Mouse (Mus musculus) hematopoietic multipotent progenitor cell, adult 10-12 weeks (in vitro differentiated cells): ENCODE results near the gene Krtap1-3. TPM values are rescaled to one million over a fixed set of nuclear protein-coding genes. Genes with fewer than 3 reads are reported as not detected.

ENCODE experiments used
- polyA plus RNA-seq: library from polyadenylated mRNA; stranded (reverse); fragments of >175 nt; gene quantifications from 2 replicates; pipeline ENCODE4 v1.2.3, GENCODE M21; 2012; ENCODE audit warnings: low replicate concordance

The Krtap1-3 gene
- polyA plus RNA-seq = not detected in 2 replicates

DNA sequence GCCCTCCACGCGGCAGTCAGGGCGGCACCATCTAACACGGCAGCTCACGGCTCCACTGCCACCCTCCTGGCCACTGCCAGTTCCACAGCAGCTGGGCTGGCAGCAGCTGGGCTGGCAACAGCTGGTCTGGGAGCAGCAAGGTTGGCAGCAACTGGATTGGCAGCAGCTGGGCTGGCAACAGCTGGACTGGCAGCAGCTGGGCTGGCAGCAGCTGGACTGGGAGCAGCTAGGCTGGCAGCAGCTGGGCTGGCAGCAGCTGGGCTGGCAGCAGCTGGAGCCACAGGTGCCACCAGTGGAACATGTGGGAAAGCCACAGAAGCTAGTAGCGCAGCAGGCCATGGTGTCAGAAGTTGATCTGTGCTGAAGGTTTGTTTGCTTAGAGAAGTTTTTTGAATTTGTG lies at the start of gene Krtap1-3:
Gene Krtap1-3, minus strand, starts transcription at position 359 of the 400 bp plus-strand sequence.

DNA sequence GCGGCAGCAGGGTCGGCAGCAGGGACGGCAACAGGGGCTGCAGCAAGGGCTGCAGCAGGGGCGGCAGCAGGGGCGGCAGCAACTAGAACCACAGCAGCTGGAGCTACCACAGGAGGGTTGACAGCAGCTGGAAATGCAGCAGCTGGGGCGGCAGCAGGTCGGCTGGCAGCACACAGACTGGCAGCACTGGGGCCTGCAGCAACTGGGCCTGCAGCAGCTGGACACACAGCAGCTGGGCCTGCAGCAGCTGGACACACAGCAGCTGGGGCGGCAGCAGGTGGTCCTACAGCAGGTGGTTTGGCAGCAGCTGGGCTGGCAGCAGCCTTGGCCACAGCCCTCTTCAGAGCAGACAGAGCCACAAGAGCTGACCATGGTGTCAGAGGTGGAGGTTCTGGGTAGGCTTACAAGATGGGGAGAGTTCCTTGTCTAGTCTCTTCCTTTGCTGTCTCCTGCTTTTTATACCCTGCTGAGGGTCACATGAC lies 43.6 kb upstream of the Krtap1-3 start, which contains the start of gene Krtap4-2:
Gene Krtap4-2, minus strand, starts transcription at position 432 of the 482 bp plus-strand sequence.

DNA sequence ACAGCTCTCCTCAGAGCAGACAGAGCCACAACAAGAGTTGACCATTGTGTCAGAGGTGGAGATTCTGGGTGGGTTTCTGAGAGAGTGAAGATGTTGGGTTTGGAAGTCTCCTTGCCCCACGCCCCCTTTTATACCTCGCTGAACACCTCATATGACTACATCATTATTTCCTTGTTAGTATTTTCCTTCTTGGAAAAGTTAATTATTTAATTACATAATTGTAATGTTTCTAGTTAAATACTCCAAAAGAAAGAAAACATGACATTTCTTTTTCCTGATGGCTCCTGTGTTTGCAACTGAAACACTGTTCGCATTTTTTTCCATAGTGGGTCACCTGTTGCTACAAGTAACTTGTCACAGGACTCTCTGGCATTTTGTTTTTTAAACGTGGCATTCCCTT lies 37.0 kb upstream of the Krtap1-3 start, which contains the start of gene Krtap4-1:
Gene Krtap4-1, minus strand, starts transcription at position 101 of the 400 bp plus-strand sequence.

DNA sequence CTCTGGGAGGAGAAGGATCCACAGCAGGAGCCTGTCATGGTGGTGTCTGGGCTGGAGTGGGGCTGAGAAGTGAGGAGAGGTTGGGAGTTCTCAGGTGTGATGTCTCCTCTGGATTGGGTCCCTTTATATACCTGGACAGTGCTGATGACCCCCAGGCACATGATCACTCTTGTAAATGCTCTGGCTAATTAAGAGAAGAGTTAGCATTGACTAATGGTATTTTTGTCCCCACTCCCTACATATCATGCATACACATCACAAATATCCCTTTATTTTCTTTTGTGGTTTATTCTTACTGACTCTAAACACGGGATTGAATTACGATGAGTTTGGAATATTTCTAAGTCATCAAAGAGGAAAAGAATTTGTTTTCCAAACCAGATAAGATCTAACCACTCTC lies 29.2 kb upstream of the Krtap1-3 start, which contains the start of gene Gm11562:
Gene Gm11562, minus strand, starts transcription at position 101 of the 400 bp plus-strand sequence.

DNA sequence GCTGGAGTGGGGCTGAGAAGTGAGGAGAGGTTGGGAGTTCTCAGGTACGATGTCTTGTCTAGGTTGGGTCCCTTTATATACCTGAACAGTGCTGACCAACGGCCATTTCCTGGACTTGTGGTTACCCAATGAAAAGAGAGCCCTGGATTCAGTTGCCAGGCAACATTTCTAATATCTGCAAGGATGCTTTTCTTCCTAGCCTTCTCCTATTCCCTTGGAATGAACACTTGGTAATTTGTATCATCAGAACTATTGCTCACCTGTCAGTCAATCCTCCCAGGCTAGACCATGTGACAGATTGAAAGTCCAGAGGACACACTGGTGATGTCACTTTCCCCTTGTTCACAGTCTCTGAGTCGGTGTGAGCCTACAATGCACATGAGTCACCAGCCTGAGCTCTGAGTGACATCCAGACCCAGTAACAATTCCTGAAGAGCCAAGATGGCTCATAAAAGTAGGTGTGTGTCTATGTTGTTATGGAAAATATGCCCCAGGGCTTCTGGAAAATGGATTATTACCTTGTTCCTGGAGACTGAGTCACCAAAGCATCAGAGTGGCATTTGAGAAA lies 23.7 kb upstream of the Krtap1-3 start, which contains the start of gene Krtap2-4:
Gene Krtap2-4, minus strand, starts transcription at position 51 of the 568 bp plus-strand sequence.

DNA sequence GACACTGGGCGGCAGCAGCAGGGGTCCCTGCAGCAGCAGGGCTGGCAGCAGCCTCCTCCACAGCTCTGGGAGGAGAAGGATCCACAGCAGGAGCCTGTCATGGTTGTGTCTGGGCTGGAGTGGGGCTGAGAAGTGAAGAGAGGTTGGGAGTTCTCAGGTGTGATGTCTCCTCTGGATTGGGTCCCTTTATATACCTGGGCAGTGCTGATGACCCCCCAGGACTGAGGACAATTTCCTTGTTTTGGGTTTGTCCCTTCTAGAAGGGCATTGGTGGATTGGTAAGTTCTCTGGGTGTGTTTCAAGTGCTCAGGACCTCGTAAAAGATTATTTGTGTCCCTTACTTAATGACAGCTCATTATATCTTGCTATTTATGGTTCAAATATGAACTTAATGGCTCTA lies 18.9 kb upstream of the Krtap1-3 start, which contains the start of gene Gm11937:
Gene Gm11937, minus strand, starts transcription at position 101 of the 400 bp plus-strand sequence.

GRCm38 (mm10) chr11:99603208-99603607 lies 12.1 kb upstream of the Krtap1-3 start, which contains the start of gene Gm11938:
Gene Gm11938, minus strand, starts transcription at chr11:99603308.

GRCm38 (mm10) chr11:99597742-99598141 lies 6.6 kb upstream of the Krtap1-3 start, which contains the start of gene Krtap9-3:
Gene Krtap9-3, minus strand, starts transcription at chr11:99598105.

GRCm38 (mm10) chr11:99583245-99583704 lies 7.9 kb downstream of the Krtap1-3 start, which contains the start of gene Krtap1-4:
Gene Krtap1-4, minus strand, starts transcription at chr11:99583654.

DNA sequence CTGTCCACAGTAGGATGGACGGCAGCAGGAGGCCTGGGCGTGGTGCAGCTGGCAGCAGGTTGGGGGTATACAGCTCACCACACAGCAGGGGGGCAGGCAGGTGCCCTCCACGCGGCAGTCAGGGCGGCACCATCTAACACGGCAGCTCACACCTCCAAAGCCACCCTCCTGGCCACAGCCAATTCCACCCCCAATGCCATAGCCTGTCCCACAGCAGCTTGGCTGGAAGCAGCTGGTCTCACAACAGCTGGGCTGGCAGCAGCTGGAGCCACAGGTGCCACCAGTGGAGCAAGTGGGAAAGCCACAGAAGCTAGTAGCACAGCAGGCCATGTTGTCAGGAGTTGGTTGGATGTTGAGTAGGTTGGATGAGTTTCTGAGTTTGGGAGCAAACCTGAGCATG lies 10.5 kb downstream of the Krtap1-3 start, which contains the start of gene Krtap1-5:
Gene Krtap1-5, minus strand, starts transcription at position 381 of the 400 bp plus-strand sequence.

GRCm38 (mm10) chr11:99566530-99566929 lies 24.6 kb downstream of the Krtap1-3 start, which contains the start of gene Krtap3-1:
Gene Krtap3-1, minus strand, starts transcription at chr11:99566630.

DNA sequence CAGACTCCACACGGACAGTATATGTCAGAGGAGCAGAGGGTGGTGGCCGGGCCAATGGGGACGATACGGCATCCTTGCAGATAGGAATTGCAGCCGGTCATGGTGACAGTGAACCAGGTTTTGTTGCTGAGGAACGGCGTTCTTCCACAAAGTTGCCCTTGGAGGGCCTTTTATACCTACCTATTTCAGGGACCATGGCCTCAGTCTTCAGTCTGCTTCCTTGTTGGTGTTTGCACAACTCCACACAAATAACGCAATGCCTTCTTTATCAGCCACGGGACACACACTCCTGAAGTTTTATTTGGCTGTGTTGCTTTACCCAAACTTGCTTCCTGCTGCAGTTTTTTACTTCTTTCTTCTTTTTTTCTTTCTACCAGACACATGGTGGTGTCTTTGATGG lies 31.8 kb downstream of the Krtap1-3 start, which contains the start of gene Gm11939:
Gene Gm11939, minus strand, starts transcription at position 101 of the 400 bp plus-strand sequence.

GRCm38 (mm10) chr11:99556753-99557152 lies 34.4 kb downstream of the Krtap1-3 start, which contains the start of gene Krtap3-2:
Gene Krtap3-2, minus strand, starts transcription at chr11:99556853.

GRCm38 (mm10) chr11:99550765-99551164 lies 40.4 kb downstream of the Krtap1-3 start, which contains the start of gene Krtap3-3:
Gene Krtap3-3, minus strand, starts transcription at chr11:99550865.

Other genes starting within 250 kb of the Krtap1-3 start
- not detected in 2 replicates for gene Krt27, start 240.2 kb downstream of the Krtap1-3 start, polyA plus RNA-seq
- gene Krt28, start 216.4 kb downstream of the Krtap1-3 start, polyA plus RNA-seq = not detected in 2 replicates
- 4.0 and 10.0 TPM in 2 replicates for gene Krt10, start 202.0 kb downstream of the Krtap1-3 start, polyA plus RNA-seq
- not detected in 2 replicates for gene Krt12, start 169.1 kb downstream of the Krtap1-3 start, polyA plus RNA-seq
- gene Krt20, start 153.2 kb downstream of the Krtap1-3 start, polyA plus RNA-seq = not detected in 2 replicates
- gene Krt23, start 98.2 kb downstream of the Krtap1-3 start, polyA plus RNA-seq = not detected in 2 replicates
- gene Krt39, start 70.0 kb downstream of the Krtap1-3 start, polyA plus RNA-seq = not detected in 2 replicates
- not detected in 2 replicates for gene Krt40, start 48.2 kb downstream of the Krtap1-3 start, polyA plus RNA-seq
- not detected in 2 replicates for gene Krtap3-3, start 40.5 kb downstream of the Krtap1-3 start, polyA plus RNA-seq
- gene Krtap3-2, start 34.5 kb downstream of the Krtap1-3 start, polyA plus RNA-seq = not detected in 2 replicates
- gene Gm11939, start 31.9 kb downstream of the Krtap1-3 start, polyA plus RNA-seq = not detected in 2 replicates
- not detected in 2 replicates for gene Krtap3-1, start 24.7 kb downstream of the Krtap1-3 start, polyA plus RNA-seq
- not detected in 2 replicates for gene Krtap1-5, start 10.3 kb downstream of the Krtap1-3 start, polyA plus RNA-seq
- gene Krtap1-4, start 7.7 kb downstream of the Krtap1-3 start, polyA plus RNA-seq = not detected in 2 replicates
- gene Krtap9-3, start 6.8 kb upstream of the Krtap1-3 start, polyA plus RNA-seq = not detected in 2 replicates
- gene Gm11938, start 12.0 kb upstream of the Krtap1-3 start, polyA plus RNA-seq = not detected in 2 replicates
- not detected in 2 replicates for gene Gm11937, start 18.9 kb upstream of the Krtap1-3 start, polyA plus RNA-seq
- gene Krtap2-4, start 23.5 kb upstream of the Krtap1-3 start, polyA plus RNA-seq = not detected in 2 replicates
- not detected in 2 replicates for gene Gm11562, start 29.1 kb upstream of the Krtap1-3 start, polyA plus RNA-seq
- not detected in 2 replicates for gene Krtap4-1, start 36.9 kb upstream of the Krtap1-3 start, polyA plus RNA-seq
- not detected in 2 replicates for gene Krtap4-2, start 43.7 kb upstream of the Krtap1-3 start, polyA plus RNA-seq
- gene Krtap4-7, start 52.8 kb upstream of the Krtap1-3 start, polyA plus RNA-seq = not detected in 2 replicates
- not detected in 2 replicates for gene Gm11555, start 58.9 kb upstream of the Krtap1-3 start, polyA plus RNA-seq
- gene Gm11563, start 67.6 kb upstream of the Krtap1-3 start, polyA plus RNA-seq = not detected in 2 replicates
- not detected in 2 replicates for gene Krtap4-6, start 74.6 kb upstream of the Krtap1-3 start, polyA plus RNA-seq
- not detected in 2 replicates for gene Gm14190, start 99.4 kb upstream of the Krtap1-3 start, polyA plus RNA-seq
- not detected in 2 replicates for gene Gm14180, start 143.0 kb upstream of the Krtap1-3 start, polyA plus RNA-seq
- gene Gm11595, start 181.6 kb upstream of the Krtap1-3 start, polyA plus RNA-seq = not detected in 2 replicates
- not detected in 2 replicates for gene Krtap4-8, start 189.4 kb upstream of the Krtap1-3 start, polyA plus RNA-seq
- not detected in 2 replicates for gene Krtap4-9, start 193.9 kb upstream of the Krtap1-3 start, polyA plus RNA-seq
- not detected in 2 replicates for gene Gm11596, start 202.1 kb upstream of the Krtap1-3 start, polyA plus RNA-seq
- not detected in 2 replicates for gene Gm11569, start 207.6 kb upstream of the Krtap1-3 start, polyA plus RNA-seq
- gene Gm11554, start 213.1 kb upstream of the Krtap1-3 start, polyA plus RNA-seq = not detected in 2 replicates
- gene Krtap4-13, start 218.6 kb upstream of the Krtap1-3 start, polyA plus RNA-seq = not detected in 2 replicates
- gene Gm11564, start 224.3 kb upstream of the Krtap1-3 start, polyA plus RNA-seq = not detected in 2 replicates
- not detected in 2 replicates for gene 2300003K06Rik, start 246.7 kb upstream of the Krtap1-3 start, polyA plus RNA-seq